Mouse (Mus musculus) c-Kit-negative CD71-positive TER-119-positive erythroid progenitor cells, embryonic 14.5 days (primary cell): ENCODE data around the gene Clec16a.

Experiments used
- DNase-seq: peaks from one replicate; pipeline ENCODE4 v3.0.0-alpha.2; 2013; ENCODE audit warnings: low read depth, low spot score

Gene Clec16a

GRCm38 (mm10) chr16:10534567-10534966 lies 10.6 kb upstream of the Clec16a start:
- DNase-seq = no peak

DNA sequence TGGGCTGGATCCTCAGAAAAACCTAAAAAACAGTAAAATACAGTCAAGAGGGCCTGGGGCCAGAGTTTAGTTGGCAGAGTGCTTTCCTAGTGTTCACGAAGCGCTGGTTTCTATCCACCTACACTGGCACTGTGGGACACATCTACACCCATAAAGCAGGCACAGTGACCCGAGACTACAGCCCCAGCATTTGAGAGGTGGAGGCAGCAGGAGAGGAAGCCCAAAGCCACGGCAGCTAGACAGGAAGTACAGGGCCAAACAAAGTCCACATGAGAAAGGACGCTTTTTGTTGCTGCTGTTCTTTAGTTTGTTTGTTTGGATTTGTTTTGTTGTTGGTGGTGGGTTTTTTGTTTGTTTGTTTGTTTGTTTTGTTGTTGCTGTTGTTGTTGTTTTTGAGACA lies 8.8 kb upstream of the Clec16a start:
- no peak for DNase-seq

DNA sequence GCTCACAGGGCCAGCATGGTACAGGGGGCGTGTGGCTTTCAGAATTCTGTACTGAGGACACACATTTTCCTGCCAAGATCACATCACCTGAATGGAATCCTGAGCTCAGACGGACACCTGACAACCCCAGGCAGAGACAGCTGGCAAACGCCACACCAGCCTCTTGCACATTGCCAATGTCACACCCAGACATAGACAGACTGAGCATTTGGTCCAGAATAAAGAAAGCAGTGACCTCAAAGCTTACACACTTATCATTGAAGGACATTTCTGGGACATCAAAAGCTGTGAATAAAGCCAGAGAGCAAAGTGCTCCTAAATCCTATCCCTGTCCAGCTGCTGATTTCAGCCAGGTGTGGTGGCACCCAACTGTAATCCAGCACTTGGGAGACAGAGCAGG lies 8.2 kb upstream of the Clec16a start:
- DNase-seq = no peak

DNA sequence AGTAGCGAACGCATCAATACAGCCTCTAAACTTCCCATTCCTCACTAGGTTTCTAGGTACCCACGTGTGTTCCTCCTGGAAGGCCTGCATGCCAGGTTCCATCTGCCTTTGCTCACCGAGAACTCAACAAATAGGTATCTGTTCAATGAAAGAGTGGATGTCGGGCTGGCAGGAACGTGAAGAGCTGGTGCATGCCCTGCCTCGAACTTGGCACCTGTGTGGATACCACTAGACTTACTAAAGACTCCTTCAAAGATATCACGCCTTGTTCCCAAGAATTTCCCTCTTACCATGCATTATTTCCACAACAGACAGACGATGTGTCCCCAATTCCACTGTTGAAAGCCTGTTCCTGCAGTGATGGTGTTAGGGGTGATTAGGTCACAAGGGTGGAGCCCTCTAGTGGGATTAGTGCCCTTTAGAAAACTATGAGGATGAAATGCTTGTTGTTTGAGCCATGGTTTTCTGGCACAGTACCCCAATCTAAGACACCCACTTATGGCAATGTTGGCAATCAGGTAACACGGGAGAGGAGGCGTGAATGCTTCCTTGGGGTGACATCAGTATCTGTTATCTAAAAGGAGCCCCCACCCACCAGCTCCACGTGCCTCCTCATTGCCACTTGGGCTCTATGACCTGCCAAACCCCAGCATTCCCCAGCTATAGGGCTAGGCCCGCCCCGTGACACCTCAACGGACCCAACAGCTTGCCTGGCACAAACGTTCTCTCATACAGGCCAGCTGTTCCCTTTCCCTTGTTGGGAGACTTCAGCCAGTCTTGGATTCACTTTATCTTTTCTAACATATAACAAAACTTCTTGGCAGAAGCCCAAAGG lies 4.2 kb upstream of the Clec16a start:
- no peak for DNase-seq

GRCm38 (mm10) chr16:10541598-10541930 lies 3.6 kb upstream of the Clec16a start:
- DNase-seq = no peak

DNA sequence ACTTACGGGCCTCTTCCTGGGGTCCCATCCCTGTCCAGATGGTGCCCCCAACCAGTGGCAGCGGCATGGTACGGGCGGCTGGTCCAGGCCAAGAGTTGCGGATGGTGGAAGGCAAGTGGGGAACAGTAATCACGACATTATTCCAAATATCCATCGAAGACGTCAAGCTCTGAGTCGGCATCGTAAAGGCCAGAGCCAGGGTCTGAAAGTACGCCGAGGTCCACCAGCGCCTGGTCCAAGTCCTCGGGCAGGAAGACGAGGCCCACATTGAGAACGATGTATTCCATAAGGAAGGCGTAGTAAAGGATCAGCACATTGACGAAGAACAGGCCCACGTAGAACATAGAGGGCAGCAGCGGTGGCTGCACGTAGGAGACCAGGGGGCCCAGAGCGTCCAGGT lies 2.9 kb upstream of the Clec16a start:
- no peak for DNase-seq

DNA sequence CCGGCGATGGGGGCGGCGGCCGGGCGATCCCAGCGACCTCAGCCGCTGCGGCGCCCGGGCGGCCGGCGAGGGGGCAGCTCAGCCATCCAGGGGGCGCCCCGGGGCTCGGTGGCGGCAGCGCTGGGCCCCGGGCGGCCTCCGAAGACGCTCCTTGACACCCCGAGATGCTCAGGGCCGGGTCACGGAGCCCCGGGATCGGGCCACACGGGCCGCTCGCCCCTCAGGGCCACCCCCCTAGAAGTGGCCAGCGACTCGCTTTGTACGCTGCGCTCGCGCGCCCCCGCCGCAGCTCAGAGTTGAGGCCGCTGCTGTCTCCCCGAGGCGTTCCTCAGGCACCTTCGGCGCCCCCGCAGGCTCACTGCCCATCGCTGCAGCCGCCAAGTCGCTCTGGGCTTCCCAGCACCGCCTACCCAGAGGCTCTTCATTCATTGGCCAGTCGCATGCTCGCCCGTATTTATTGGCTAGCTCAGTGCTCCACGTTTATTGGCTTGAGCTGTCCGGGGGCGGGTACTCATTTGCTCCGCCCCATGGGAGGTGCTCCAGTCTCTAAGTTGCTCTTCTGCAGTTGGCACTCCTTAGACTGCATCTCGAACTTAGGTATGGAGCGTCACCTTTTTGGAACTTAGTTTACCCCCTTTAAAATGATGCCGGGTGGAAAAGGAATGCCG lies 2.3 kb upstream of the Clec16a start, which contains the start of gene Dexi:
Dexi (minus strand) TSS at position 357 of the 668 bp plus-strand sequence.
- peak; percentile 93 for DNase-seq

DNA sequence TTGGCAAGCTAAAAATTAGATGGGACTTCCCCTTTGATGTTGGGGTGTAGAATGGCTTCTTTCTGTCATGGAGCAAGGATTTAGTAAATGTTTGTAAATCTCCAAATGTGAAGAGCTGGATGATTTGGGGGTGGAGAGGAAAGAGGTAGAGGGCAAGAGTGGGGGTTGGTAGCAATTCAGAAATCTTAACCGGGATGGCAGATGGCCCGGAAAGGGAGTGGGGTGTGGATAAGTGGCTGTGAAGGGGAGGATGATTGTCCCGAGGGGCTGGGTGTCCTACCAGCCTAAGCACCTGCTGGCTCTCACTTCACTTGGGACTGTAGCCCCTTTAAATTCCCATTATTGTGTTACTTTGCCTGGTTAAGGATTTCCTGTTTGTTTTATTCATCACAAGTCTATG lies 1.7 kb downstream of the Clec16a start:
- no peak for DNase-seq

GRCm38 (mm10) chr16:10548938-10549337 lies 3.8 kb downstream of the Clec16a start:
- no peak for DNase-seq

- DNase-seq = no peak
These were observed 4.5 kb downstream of the Clec16a start for GRCm38 (mm10) chr16:10549600-10549999.

DNA sequence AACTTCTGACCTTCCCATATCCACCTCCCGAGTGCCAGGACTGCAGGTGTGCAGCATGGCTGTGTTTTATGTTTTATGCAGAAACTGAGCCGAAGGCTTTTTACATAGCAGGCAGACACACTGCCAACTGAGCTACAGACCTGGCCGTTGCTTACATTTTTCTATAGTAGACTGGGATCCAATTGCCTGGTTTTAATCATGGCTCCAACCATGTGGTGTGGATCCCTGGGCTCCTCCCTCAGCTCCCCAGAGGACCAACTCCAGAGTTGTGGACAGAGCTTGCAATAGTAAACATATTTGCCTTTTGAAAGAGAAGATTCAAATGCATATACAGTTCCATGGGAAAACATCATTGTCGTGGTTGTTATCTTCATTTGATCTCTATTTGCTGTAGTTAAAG lies 6.5 kb downstream of the Clec16a start:
- no peak for DNase-seq

GRCm38 (mm10) chr16:10553858-10554257 lies 8.7 kb downstream of the Clec16a start:
- DNase-seq = no peak

DNA sequence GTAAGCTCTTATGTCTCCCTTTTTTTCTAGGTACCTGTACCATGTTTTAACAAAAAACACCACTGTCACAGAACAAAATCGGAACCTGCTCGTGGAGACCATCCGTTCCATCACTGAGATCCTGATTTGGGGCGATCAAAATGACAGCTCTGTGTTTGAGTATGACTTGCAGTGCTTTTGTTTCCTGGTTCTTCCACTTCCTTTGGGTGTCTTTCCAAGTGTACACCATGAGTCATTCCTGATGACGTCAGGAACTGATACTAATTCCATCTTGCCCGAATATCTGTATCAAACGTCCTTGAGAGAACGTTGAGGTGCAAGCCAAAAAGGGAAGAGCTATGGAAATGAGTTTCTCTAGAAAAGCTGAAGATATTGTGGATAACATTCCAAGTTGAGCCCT lies 14.9 kb downstream of the Clec16a start:
- DNase-seq = no peak

DNA sequence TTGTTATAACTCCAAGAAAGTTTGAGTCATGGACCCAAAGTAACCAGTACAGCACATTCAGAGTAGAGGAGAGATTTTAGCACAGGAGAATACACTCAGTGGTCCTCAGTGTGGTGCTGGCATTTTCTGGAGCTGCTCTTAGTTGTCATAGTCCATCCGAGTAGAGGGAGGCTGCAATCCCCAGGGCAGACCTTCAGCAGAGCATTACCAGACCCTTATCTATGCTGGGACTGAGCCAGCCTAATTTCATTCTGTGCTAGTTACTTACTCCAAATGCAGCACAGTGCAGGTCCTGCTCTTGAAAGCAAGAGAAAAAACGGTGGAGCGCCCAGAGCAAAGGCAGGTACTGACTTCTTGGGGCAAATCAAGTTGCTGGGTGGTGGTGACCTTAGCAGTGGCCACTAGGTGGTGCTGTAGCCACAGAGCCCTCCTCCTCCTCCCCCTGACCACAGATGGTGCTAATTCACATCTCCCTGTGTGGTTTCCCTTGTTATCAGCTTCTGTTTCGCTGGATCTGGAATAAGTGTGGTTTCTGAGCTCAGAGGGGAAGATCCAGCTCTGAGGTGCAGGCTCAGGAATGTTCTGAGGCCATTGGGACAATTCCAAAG lies 20.2 kb downstream of the Clec16a start:
- DNase-seq = no peak

DNA sequence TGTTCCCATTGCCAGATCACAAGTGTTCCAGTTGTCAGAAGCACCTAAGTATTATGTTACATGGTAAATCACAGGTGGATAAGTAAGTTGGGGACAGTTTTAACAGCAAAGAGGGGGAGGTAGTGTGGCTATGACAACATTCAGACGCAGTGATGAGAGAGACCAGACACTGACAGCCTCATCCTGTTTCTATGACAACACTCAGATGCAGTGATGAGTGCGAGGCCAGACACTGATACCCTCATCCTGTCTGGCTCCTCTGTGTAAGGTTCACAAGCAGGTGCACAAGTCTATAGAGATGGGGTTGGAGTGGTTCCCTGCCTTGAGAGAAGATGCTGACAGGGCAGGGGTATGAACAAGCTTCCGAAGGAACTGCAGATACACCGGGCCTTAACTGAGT lies 22.0 kb downstream of the Clec16a start:
- DNase-seq = no peak

GRCm38 (mm10) chr16:10569809-10570395 lies 24.8 kb downstream of the Clec16a start:
- DNase-seq = no peak

DNA sequence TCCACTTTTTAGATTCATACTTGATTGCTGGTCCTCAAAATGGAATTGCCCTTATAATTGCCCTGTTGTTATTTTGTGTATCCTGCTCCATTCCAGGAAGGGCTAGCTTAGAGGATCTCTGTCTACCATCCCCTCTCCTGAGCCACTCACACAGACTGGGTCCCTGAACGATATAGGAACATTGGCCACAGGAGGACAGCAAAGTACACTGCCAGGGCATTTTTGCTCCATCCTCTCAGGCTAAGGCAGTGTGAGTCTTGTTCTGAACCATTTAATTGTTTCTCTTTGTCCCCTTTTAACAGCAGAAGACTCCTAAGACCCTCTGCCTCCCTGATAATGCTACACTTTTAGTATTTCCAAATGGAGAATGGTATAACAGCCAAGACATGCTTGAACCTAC lies 25.6 kb downstream of the Clec16a start:
- DNase-seq = no peak

GRCm38 (mm10) chr16:10571820-10572219 lies 26.7 kb downstream of the Clec16a start:
- DNase-seq = no peak

GRCm38 (mm10) chr16:10574936-10575335 lies 29.8 kb downstream of the Clec16a start:
- no peak for DNase-seq

GRCm38 (mm10) chr16:10575915-10576314 lies 30.8 kb downstream of the Clec16a start:
- DNase-seq = no peak

DNA sequence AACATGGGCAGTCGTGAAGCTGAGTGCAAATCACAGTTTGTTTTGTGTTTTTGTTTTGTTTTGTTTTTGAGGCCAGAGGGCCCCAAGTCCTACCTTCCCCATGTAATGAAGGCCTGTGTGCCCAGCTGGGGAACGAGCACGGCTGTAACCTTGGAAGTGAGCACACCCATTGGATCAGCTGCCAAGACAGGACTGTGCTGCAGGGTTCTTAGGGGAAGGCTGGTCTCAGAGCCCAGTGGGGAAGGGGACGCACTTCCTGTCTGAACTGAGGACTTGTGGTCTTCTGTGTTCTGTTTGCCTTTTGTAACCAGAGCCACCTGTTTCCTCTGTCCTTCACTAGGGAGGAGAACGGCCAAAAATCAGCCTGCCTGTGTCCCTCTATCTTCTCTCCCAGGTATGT lies 32.4 kb downstream of the Clec16a start:
- DNase-seq = no peak

DNA sequence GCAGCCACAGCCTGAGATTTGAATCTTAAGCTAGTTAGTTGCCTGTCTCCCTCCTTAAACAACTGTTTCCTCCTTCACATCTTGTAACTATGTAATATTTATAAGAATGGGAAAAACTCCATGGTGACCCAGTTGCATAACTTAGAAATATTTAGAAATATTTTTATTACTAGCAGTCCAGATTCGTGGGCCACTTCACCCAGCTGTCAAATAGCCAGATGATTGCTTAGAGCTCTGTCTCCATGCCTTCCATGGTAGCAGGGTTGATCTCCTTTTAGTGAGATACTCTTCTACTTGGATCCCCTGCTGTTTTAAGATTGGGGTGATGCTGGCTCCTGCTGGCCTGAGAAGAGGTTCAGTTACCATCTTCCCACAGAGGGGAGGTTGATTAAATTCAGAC lies 33.2 kb downstream of the Clec16a start:
- DNase-seq = no peak
